Mouse (Mus musculus): ENCODE results near the gene Gm20509. TPM values are rescaled to one million over a fixed set of nuclear protein-coding genes. Genes with fewer than 3 reads are reported as not detected.
A peak's percentile ranks its signal among the peaks of the same experiment; 100 is the strongest.
"Not testable (repeated sequence)": the region's sequence is repeated elsewhere in the genome, so short reads cannot be mapped to it uniquely, and the experiment has no call there.

Gene Gm20509
- polyA plus RNA-seq (2016; fragmentation: Nextera tagmentation; extraction: Ambion mirVana), result not detected in 2 replicates

GRCm38 (mm10) chr9:73102181-73102580 lies at the start of gene Gm20509:
Gene Gm20509 (plus strand): TSS chr9:73102470.
- H3K27ac ChIP-seq, result no peak within 1 kb of the TSS

DNA sequence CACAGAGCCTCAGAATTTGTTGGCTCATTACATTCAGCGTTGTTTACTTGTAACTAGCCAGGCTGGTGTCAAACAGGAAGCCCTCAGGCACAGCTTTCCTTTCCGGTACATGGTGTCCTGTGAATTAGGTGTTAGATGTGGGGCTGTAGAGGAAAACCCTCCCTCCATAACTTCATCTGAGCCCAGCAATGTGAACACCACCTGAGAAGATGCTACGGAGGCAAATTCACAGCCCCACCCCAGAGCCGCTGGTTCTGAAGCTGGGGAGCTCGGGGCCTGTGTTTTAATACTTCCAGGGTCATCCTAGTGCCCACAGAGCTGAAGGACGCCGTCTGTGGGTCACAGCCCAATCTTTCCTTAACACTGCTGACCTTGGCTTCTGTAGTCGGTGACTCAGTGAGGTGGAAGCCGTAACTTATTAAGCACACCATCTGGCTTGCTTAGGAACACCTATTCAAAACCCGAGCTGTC lies 46.8 kb upstream of the Gm20509 start:
- ATAC-seq (ENCODE audit: low FRiP score), result no peak
- WGBS, result 70% methylated on average over 10 of the region's 10 CpGs
- Histone ChIP-seq H3K9ac (no peak overlapping the region), H3K27ac (no peak overlapping the region), H3K36me3 (replicated peaks) (no peaks in the 10 kb centered on the region), H3K9me3 (no peaks in the 10 kb centered on the region), H3K4me2 (no peak overlapping the region), H3K27me3 (no peaks in the 10 kb centered on the region), H3K4me1 (no peaks in the 10 kb centered on the region), H3K4me3 (replicated peaks) (no peak overlapping the region)

More at GRCm38 (mm10) chr9:73102181-73102580, at the start of gene Gm20509:
- 91% methylated on average over 4 of the region's 4 CpGs for WGBS
- Histone ChIP-seq H3K27me3 (peaks cover 54% of the 10 kb centered on the region), H3K9ac (peak within 1 kb of the TSS; percentile 56; the same call in 1 of the 2 replicates), H3K4me3 (replicated peaks) (peak within 1 kb of the TSS; percentile 46), H3K36me3 (replicated peaks) (no peaks in the 10 kb centered on the region), H3K9me3 (no peaks in the 10 kb centered on the region), H3K4me1 (peaks cover 10% of the 10 kb centered on the region; the same call in 1 of the 2 replicates), H3K4me2 (peak within 1 kb of the TSS; percentile 84)
- ATAC-seq (ENCODE audit: low FRiP score), result no peak

DNA sequence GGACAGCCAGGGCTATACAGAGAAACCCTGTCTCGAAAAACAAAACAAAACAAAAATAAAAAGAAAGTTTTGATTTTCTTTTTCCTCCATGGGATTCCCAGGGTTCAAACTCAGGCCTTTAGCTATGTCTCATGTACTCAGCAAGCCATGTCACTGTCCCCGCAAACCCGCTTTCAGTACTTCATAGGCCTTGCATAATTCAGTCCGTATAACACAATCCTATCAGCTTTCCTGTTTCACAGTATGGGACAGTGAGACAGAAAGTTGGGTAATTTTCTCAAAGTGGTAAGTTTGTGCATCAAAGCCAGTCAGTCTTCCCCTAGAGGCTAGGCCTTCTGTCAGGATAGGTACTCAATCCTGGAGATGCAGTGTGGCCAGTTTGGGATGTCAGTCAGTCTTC lies 43.0 kb upstream of the Gm20509 start:
- H3K27ac ChIP-seq, result no peak overlapping the region
- WGBS, result 82% methylated on average over 4 of the region's 4 CpGs
- no peak overlapping the region for H3K9ac ChIP-seq
- no peaks in the 10 kb centered on the region for H3K27me3 ChIP-seq
- H3K4me2 ChIP-seq, result no peak overlapping the region
- no peaks in the 10 kb centered on the region for H3K36me3 ChIP-seq (replicated peaks)
- H3K4me3 ChIP-seq (replicated peaks), result no peak overlapping the region
- ATAC-seq (ENCODE audit: low FRiP score), result no peak
- peaks cover 9% of the 10 kb centered on the region for H3K4me1 ChIP-seq
- no peaks in the 10 kb centered on the region for H3K9me3 ChIP-seq

GRCm38 (mm10) chr9:73063621-73064290 lies 38.5 kb upstream of the Gm20509 start:
- WGBS, result 30% methylated on average over 15 of the region's 15 CpGs
- Histone ChIP-seq H3K4me3 (replicated peaks) (no peak overlapping the region), H3K9ac (no peak overlapping the region), H3K27me3 (no peaks in the 10 kb centered on the region), H3K36me3 (replicated peaks) (no peaks in the 10 kb centered on the region), H3K4me1 (peaks cover 12% of the 10 kb centered on the region), H3K27ac (no peak overlapping the region), H3K4me2 (no peak overlapping the region), H3K9me3 (no peaks in the 10 kb centered on the region)
- ATAC-seq (ENCODE audit: low FRiP score), result 0 out of 2 replicates have a peak, but pooled peaks have one; percentile 27

- Histone ChIP-seq H3K4me2 (peak overlapping the region; percentile 1; the same call in 1 of the 2 replicates), H3K27me3 (no peaks in the 10 kb centered on the region), H3K27ac (no peak overlapping the region), H3K4me3 (replicated peaks) (no peak overlapping the region), H3K9me3 (no peaks in the 10 kb centered on the region), H3K36me3 (replicated peaks) (no peaks in the 10 kb centered on the region), H3K4me1 (peaks cover 12% of the 10 kb centered on the region), H3K9ac (no peak overlapping the region)
- WGBS, result 57% methylated on average over 10 of the region's 10 CpGs
- 0 out of 2 replicates have a peak, but pooled peaks have one; percentile 33 for ATAC-seq (ENCODE audit: low FRiP score)
Measured at GRCm38 (mm10) chr9:73067086-73067485, 35.2 kb upstream of the Gm20509 start.

GRCm38 (mm10) chr9:73068230-73068679 lies 34.0 kb upstream of the Gm20509 start:
- H3K27ac ChIP-seq, result no peak overlapping the region
- peaks cover 12% of the 10 kb centered on the region for H3K4me1 ChIP-seq
- no peak overlapping the region for H3K4me2 ChIP-seq
- H3K27me3 ChIP-seq, result no peaks in the 10 kb centered on the region
- no peaks in the 10 kb centered on the region for H3K9me3 ChIP-seq
- no peak overlapping the region for H3K9ac ChIP-seq
- WGBS, result 74% methylated on average over 6 of the region's 6 CpGs
- no peak for ATAC-seq (ENCODE audit: low FRiP score)
- H3K36me3 ChIP-seq (replicated peaks), result no peaks in the 10 kb centered on the region
- H3K4me3 ChIP-seq (replicated peaks), result no peak overlapping the region

GRCm38 (mm10) chr9:73068688-73069087 lies 33.6 kb upstream of the Gm20509 start:
- H3K36me3 ChIP-seq (replicated peaks), result no peaks in the 10 kb centered on the region
- 92% methylated on average over 6 of the region's 6 CpGs for WGBS
- no peak for ATAC-seq (ENCODE audit: low FRiP score)
- H3K4me3 ChIP-seq (replicated peaks), result no peak overlapping the region
- no peak overlapping the region for H3K9ac ChIP-seq
- H3K4me2 ChIP-seq, result no peak overlapping the region
- no peak overlapping the region for H3K27ac ChIP-seq
- H3K27me3 ChIP-seq, result no peaks in the 10 kb centered on the region
- no peaks in the 10 kb centered on the region for H3K9me3 ChIP-seq
- H3K4me1 ChIP-seq, result peaks cover 7% of the 10 kb centered on the region

- no peaks in the 10 kb centered on the region for H3K36me3 ChIP-seq (replicated peaks)
- no peaks in the 10 kb centered on the region for H3K27me3 ChIP-seq
- no peak overlapping the region for H3K4me3 ChIP-seq (replicated peaks)
- H3K4me1 ChIP-seq, result peaks cover 3% of the 10 kb centered on the region; the same call in 1 of the 2 replicates
- no peak for ATAC-seq (ENCODE audit: low FRiP score)
- no peak overlapping the region for H3K9ac ChIP-seq
- no peak overlapping the region for H3K27ac ChIP-seq
- no peak overlapping the region for H3K4me2 ChIP-seq
- WGBS, result 70% methylated on average over 10 of the region's 10 CpGs
- no peaks in the 10 kb centered on the region for H3K9me3 ChIP-seq
Measured at GRCm38 (mm10) chr9:73070971-73071659, 31.2 kb upstream of the Gm20509 start.

DNA sequence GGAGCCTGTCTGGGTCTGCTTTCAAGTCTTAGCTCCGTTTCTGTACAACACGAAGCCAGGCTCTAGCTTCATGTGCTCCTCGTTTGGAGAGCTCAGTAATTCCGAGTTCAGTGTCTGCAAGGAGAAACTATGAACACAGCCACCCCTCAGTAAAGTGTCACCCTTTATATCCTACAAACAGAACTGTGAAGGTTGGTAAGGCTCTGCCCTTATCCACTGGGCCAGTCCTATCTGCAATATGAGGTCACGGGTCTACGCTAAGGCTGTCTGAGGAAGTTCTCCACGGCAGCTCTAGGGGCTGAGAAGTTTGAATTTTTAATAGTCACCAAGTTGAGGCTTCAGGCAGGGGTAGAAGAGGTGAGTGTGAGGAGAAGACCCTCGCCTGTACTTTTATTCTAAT lies 29.8 kb upstream of the Gm20509 start:
- no peaks in the 10 kb centered on the region for H3K36me3 ChIP-seq (replicated peaks)
- H3K4me3 ChIP-seq (replicated peaks), result no peak overlapping the region
- ATAC-seq (ENCODE audit: low FRiP score), result no peak
- 85% methylated on average over 8 of the region's 8 CpGs for WGBS
- H3K4me1 ChIP-seq, result no peaks in the 10 kb centered on the region
- H3K27me3 ChIP-seq, result no peaks in the 10 kb centered on the region
- H3K9ac ChIP-seq, result no peak overlapping the region
- H3K9me3 ChIP-seq, result no peaks in the 10 kb centered on the region
- no peak overlapping the region for H3K27ac ChIP-seq
- no peak overlapping the region for H3K4me2 ChIP-seq

- ATAC-seq (ENCODE audit: low FRiP score), result no peak
- Histone ChIP-seq H3K4me3 (replicated peaks) (no peak overlapping the region), H3K4me1 (no peaks in the 10 kb centered on the region), H3K27me3 (no peaks in the 10 kb centered on the region), H3K27ac (no peak overlapping the region), H3K4me2 (no peak overlapping the region), H3K36me3 (replicated peaks) (no peaks in the 10 kb centered on the region), H3K9me3 (no peaks in the 10 kb centered on the region), H3K9ac (no peak overlapping the region)
- WGBS, result 91% methylated on average over 5 of the region's 5 CpGs
Measured at GRCm38 (mm10) chr9:73073169-73073568, 29.1 kb upstream of the Gm20509 start.

DNA sequence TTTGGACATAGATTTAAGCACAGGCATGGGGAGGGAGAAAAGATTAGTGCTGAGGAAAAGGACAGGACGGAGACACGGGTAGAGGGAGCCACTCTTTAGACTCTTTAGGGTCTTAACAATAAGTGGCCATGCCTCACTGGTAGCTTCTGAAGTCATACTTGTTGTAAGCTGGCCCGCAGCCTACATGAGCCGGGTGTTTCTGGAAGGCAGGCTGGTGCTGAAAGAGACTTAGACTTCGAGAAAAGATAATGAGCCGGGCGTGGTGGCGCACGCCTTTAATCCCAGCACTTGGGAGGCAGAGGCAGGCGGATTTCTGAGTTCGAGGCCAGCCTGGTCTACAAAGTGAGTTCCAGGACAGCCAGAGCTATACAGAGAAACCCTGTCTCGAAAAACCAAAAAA lies 22.9 kb upstream of the Gm20509 start:
- not testable (repeated sequence) for H3K4me3 ChIP-seq (replicated peaks); H3K4me2 ChIP-seq; H3K27ac ChIP-seq; ATAC-seq (ENCODE audit: low FRiP score); H3K9me3 ChIP-seq; H3K9ac ChIP-seq; H3K27me3 ChIP-seq; H3K36me3 ChIP-seq (replicated peaks); H3K4me1 ChIP-seq
- WGBS, result 84% methylated on average over 11 of the region's 12 CpGs

GRCm38 (mm10) chr9:73079801-73080325 lies 22.4 kb upstream of the Gm20509 start:
- no peak overlapping the region for H3K27ac ChIP-seq
- H3K27me3 ChIP-seq, result no peaks in the 10 kb centered on the region
- H3K9me3 ChIP-seq, result no peaks in the 10 kb centered on the region
- no peaks in the 10 kb centered on the region for H3K4me1 ChIP-seq
- no peak for ATAC-seq (ENCODE audit: low FRiP score)
- WGBS, result 33% methylated on average over 7 of the region's 7 CpGs
- no peak overlapping the region for H3K4me3 ChIP-seq (replicated peaks)
- H3K4me2 ChIP-seq, result no peak overlapping the region
- H3K36me3 ChIP-seq (replicated peaks), result no peaks in the 10 kb centered on the region
- no peak overlapping the region for H3K9ac ChIP-seq
